Mouse (Mus musculus) embryo, embryonic 11.5 days (tissue): ENCODE data around the gene Ogn.
"Not testable (repeated sequence)": the region's sequence is repeated elsewhere in the genome, so short reads cannot be mapped to it uniquely, and the experiment has no call there.

Source experiments
- DNase-seq: peaks from one replicate; pipeline ENCODE4 v3.0.0-alpha.2; 2012; ENCODE audit warnings: low read depth, low spot score

The Ogn gene

GRCm38 (mm10) chr13:49607714-49608113, at the start of gene Ogn:
Gene Ogn, plus strand, starts transcription at chr13:49608046.
- peak; percentile 5 for DNase-seq

- DNase-seq: no peak
These were observed 48.7 kb upstream of the Ogn start for GRCm38 (mm10) chr13:49559185-49559584.

- no peak for DNase-seq
These were observed 47.0 kb upstream of the Ogn start for GRCm38 (mm10) chr13:49560886-49561285.

GRCm38 (mm10) chr13:49564347-49564746, 43.5 kb upstream of the Ogn start:
- DNase-seq: no peak

- DNase-seq: no peak
These were observed 37.5 kb upstream of the Ogn start for GRCm38 (mm10) chr13:49570371-49570770.

GRCm38 (mm10) chr13:49571418-49571817, 36.4 kb upstream of the Ogn start:
- DNase-seq: no peak

GRCm38 (mm10) chr13:49581541-49582530, 26.0 kb upstream of the Ogn start, which contains the start of gene Omd:
Gene Omd, plus strand, starts transcription at chr13:49582462.
- DNase-seq: peak; percentile 14

GRCm38 (mm10) chr13:49583859-49584258, 24.0 kb upstream of the Ogn start:
- no peak for DNase-seq

- DNase-seq: no peak
These were observed 23.4 kb upstream of the Ogn start for GRCm38 (mm10) chr13:49584307-49585005.

GRCm38 (mm10) chr13:49586062-49586461, 21.8 kb upstream of the Ogn start:
- DNase-seq: no peak

- not testable (repeated sequence) for DNase-seq
These were observed 5.3 kb upstream of the Ogn start for GRCm38 (mm10) chr13:49602541-49602940.

- no peak for DNase-seq
These were observed 4.2 kb upstream of the Ogn start for GRCm38 (mm10) chr13:49603603-49604002.

- no peak for DNase-seq
These were observed 910 bp downstream of the Ogn start for GRCm38 (mm10) chr13:49608589-49609322.

GRCm38 (mm10) chr13:49617021-49617420, 9.2 kb downstream of the Ogn start:
- no peak for DNase-seq

GRCm38 (mm10) chr13:49618365-49618764, 10.5 kb downstream of the Ogn start:
- DNase-seq: no peak

GRCm38 (mm10) chr13:49623216-49623615, 15.4 kb downstream of the Ogn start:
- no peak for DNase-seq

- DNase-seq: no peak
These were observed 20.3 kb downstream of the Ogn start for GRCm38 (mm10) chr13:49628167-49628566.

GRCm38 (mm10) chr13:49629076-49629475, 21.2 kb downstream of the Ogn start:
- DNase-seq: no peak

- DNase-seq: no peak
These were observed 32.1 kb downstream of the Ogn start for GRCm38 (mm10) chr13:49639965-49640364.

- no peak for DNase-seq
These were observed 34.8 kb downstream of the Ogn start for GRCm38 (mm10) chr13:49642650-49643049.

- no peak for DNase-seq
These were observed 36.0 kb downstream of the Ogn start for GRCm38 (mm10) chr13:49643669-49644362.
